Mouse (Mus musculus) spleen, postnatal 10 days (tissue): Measurements from ENCODE around the gene Acot3.
"Not testable (repeated sequence)": the region's sequence is repeated elsewhere in the genome, so short reads cannot be mapped to it uniquely, and the experiment has no call there.

ENCODE experiments used
- DNase-seq, 2 experiments: peaks; one replicate each; pipeline ENCODE4 v3.0.0; 2021 to 2022; ENCODE audit warnings: low spot score in 2 of 2

Gene Acot3

GRCm38 (mm10) chr12:84042248-84042647 lies 9.7 kb upstream of the Acot3 start:
- DNase-seq, result no peak

DNA sequence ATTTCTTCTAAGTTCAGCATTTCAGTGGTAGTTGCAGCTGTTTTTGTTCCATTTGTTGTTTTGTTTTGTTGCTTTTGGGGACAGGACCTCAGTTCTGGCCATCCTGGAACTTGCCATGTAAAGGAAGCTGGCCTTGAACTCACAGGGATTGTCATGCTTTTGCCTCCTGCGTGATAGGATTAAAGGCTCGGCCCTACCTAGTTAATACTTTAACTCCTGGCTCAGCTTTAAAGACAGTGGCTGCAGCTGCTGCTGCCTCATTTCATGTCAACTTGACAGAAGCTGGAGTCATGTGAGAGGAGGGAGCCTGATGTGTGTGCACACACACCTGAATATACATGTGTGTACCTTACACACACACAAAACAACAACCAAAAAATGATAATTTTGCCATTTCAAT lies 7.9 kb upstream of the Acot3 start:
- no peak for DNase-seq

DNA sequence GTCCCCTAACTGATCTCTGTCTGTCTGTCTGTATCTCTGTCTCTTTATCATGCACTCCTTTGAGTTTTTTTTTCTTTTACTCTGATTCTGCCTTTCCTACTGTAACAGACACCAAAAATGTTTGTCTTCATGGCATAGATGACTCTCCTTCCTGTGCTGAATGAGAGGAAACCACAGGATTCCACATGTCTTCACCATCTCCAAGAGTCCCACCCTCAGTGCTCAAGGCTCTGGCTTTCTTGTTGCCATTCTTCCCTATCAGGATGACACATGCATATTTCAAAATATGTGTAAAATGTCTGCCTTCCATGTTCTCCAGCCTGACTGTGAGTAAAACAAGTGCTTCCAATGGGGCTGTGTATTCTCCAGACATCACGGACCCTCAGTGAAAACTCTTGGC lies 5.0 kb upstream of the Acot3 start:
- DNase-seq, result no peak

DNA sequence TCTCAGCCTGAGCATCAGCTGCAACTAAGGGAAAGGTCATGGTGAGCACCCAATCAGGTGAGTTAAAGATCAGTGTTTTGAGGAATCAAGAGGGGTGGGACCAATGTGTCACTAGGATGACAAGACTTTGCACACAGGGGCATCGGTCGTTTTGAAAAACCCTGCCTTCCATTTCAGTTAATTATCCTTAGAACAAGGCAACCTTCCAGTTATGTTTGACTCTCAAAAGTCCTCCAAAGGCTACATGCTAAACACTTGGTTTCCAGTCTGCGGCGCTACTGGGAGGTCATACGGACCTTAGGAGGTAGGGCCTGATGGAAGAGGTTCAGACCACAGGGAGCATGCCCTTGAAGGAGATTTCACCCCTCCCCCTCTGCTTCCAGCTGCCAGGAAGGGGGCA lies 1.2 kb upstream of the Acot3 start:
- not testable (repeated sequence) for DNase-seq

- no peak for DNase-seq
Measured at GRCm38 (mm10) chr12:84052609-84053008, 665 bp downstream of the Acot3 start.

DNA sequence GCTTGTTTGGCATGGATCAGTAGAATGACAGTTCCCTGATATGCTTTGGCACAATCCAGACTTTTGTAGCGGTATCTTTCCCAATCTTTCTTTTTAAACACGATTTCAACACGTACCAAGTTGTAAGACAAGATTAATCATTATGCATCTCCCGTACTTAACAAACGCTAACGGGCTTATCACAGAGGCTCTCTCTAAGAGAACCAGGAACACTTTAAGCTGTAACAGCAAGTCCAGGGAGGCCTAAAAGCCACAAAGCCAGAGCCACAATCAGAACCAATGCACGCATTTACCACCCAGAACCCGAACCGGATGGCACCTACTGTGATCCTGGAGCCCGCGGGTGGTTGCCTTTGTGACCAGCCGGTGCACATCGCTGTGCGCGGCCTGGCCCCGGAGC lies 1.2 kb downstream of the Acot3 start:
- DNase-seq, result no peak

- no peak for DNase-seq
Measured at GRCm38 (mm10) chr12:84053679-84054391, 1.9 kb downstream of the Acot3 start.

- DNase-seq, result no peak
Measured at GRCm38 (mm10) chr12:84060946-84061345, 9.0 kb downstream of the Acot3 start.

DNA sequence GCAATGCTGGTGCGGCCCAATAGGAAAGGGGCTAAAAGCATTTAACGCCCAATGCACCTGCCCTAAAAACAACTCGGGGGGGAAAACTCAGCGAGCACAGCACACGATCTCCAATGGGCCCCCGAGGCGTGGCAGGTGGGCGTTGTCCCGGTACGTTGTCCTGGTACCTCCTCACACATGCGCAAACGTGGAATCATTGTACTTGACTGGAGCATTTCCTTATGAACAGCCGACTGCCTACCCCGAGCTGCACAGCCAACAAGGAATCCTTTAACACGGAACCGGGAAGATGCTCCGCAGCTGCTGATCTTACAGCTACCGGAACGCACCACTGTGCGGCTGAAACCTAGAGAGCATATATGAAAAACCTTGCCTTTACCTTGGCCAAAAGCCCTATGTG lies 10.4 kb downstream of the Acot3 start:
- no peak for DNase-seq

DNA sequence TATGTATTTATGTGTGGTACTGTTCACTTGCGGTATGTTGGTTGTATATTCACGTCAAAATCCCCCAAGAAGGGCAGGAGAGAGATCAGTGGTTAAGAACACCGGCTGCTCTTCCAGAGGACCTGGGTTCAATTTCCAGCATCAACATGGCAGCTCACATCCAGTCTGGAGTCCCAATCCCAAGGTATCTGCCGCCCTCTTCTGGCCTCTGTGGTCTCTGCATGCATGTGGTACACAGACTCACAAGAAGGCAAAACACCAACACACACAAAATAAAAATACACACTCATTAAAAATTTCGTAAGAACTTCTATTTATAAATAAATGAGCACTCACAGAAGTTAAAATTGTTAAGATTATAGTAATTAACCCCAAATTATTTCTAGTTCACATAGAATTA lies 11.3 kb downstream of the Acot3 start:
- DNase-seq, result peak in 1 of 2 experiments; percentile 52

DNA sequence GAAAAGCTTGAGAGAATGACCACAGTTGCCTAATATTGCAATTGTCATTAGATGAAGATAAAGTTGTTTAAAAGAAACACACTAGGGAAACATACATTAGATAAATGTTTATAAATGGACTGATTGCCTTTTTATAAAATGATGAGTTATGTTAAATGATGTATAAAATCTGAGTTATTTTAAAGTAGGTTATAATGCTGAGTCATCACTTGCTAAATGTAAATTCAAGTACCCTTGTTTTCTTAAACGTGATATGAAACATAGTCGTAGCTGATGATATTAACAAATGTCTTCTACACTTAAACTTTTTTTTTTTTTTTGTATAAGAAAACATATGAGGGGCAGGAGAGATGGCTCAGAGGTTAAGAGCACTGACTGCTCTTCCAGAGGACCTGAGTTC lies 11.9 kb downstream of the Acot3 start:
- DNase-seq, result no peak

GRCm38 (mm10) chr12:84064621-84065020 lies 12.7 kb downstream of the Acot3 start:
- no peak for DNase-seq

GRCm38 (mm10) chr12:84067752-84068151 lies 15.8 kb downstream of the Acot3 start:
- no peak for DNase-seq

DNA sequence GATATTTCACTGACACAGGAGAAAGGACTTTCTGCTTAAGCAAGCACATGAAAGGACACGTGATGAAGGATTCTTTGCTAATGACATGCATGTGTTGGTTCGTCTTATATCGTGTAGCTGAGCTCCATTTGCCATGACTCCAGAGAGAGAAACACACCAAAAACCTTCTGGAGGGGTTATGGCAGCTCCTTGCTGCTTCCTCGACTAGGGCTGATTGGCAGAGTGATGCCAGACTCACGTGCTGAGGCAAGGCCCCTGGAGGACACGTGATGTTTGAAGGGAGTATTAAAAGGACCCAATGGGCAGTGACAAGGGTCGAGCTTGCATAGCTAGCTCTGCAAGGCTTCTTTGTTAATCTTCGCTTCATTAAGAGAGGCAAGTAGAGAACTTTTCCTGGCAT lies 16.4 kb downstream of the Acot3 start:
- DNase-seq, result no peak

- DNase-seq, result no peak
Measured at GRCm38 (mm10) chr12:84068986-84069385, 17.0 kb downstream of the Acot3 start, which contains the start of gene Acot5. TSS of gene Acot5 (plus strand) at chr12:84069325.

GRCm38 (mm10) chr12:84069582-84069981 lies 17.6 kb downstream of the Acot3 start:
- DNase-seq, result peak; percentile 18 to 46

GRCm38 (mm10) chr12:84071696-84072095 lies 19.8 kb downstream of the Acot3 start:
- DNase-seq, result no peak

- DNase-seq, result no peak
Measured at GRCm38 (mm10) chr12:84077371-84077990, 25.5 kb downstream of the Acot3 start.

- no peak for DNase-seq
Measured at GRCm38 (mm10) chr12:84083842-84084241, 31.9 kb downstream of the Acot3 start.

GRCm38 (mm10) chr12:84084581-84084980 lies 32.6 kb downstream of the Acot3 start:
- no peak for DNase-seq

DNA sequence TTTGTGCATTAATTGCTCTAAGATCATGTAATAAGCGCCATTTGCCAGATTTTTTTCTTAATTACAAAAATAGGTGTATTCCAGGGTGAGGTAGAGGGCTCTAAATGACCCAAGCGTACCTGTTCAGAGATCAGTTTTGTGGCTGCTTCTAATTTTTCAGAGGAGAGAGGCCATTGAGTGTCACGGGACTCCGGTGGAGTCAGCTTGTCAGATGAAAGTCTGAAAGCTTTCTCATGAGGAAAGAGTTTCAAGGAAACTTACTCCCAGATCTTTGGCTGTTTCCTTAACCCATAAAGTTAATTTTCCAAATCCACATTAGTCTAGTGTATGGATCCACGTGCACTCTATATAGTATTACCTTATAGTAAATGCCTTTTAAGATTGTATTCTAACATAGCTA lies 42.7 kb downstream of the Acot3 start:
- not testable (repeated sequence) for DNase-seq

DNA sequence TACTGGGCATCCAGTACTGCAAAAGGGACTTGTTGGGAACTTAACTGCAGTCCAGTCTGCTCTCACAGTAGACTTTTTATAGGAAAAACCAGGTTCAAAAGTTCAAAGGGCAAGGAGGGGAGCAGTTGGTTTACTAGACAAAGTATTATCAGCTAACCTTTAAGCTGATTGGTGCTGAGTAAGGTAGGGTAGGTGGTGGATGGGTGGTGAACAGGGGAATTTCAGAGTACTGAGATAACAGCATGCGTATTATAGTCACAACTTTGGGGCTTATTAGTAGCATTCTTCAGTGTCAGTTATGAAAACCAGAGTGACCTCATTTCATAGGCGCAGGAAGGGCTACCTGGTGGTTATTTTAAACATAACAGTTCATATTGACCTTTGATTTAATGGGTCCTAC lies 47.7 kb downstream of the Acot3 start:
- no peak for DNase-seq

- no peak for DNase-seq
Measured at GRCm38 (mm10) chr12:84100071-84100470, 48.1 kb downstream of the Acot3 start.
